Mouse (Mus musculus) ZHBTc4 (cell line): ENCODE measurements at regions not wholly inside any gene's neighbourhood (a gene's known extent, or its start where the extent isn't known, plus 50 kb on each side); places are given as distances from the start of the nearest gene placed in this dataset.

Source experiments
- DNase-seq: peaks from one replicate; pipeline ENCODE4 v3.0.0-alpha.2; 2011; ENCODE audit warnings: low read depth, low spot score

DNA sequence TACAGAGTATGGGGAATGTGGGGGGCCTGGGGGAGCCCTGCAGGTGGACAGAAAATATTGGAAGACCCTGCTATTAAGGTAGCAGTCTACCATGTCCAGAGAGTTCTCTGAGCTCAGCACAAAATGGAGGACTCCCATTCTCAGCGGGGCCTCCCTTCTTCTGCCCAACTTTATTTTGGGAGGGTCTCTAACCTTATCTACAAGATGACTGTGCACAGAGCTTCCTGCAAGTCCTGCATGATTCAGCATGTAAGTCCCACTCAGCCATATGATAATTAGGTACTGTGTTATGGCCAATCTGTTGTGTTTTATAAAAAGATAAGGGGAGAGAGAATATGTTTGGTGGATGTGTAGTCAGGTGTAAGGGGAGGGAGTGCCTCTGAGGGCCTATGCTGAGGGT is 74.1 kb downstream of the Ets2 start:
- DNase-seq = no peak

DNA sequence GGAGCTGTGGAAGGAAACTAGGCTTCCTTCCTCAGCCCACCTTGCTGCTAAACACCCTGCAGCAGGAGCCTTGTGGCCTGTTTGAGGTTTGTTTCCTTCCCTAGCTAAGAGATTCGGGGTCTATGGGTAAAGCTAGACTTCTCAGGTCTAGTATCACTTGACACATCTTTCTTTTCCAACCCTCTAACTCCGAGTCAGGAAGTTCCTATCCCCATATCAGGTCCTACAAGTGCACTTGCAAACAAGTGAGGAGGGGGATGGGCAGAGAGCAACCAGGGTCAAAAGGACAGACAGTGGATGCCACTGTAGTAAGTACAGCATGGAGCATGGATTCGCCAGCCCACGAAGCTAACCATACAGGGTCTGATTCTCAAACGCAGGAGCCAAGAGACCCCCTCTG is 73.5 kb downstream of the Ets2 start:
- no peak for DNase-seq

GRCm38 (mm10) chr16:95773151-95773550 is 71.3 kb downstream of the Ets2 start:
- no peak for DNase-seq
